Mouse (Mus musculus) liver, adult 2 months (tissue): ENCODE data around the gene Cacna2d3.
A peak's percentile ranks its signal among the peaks of the same experiment; 100 is the strongest.

ENCODE experiments used
- CTCF ChIP-seq: fragments of 200-500 bp; IDR thresholded peaks from 2 replicates; pipeline ENCODE4 v1.5.1; 2011; ENCODE audit warnings: low read depth, low read length, control low read depth
- POLR2A ChIP-seq: fragments of 200-500 bp; IDR thresholded peaks from 2 replicates; pipeline ENCODE4 v1.6.1; 2011; ENCODE audit warnings: low read length, control low read depth; ENCODE audit not compliant: insufficient read depth; ENCODE audit errors: extremely low read depth

- no peak for TF ChIP-seq POLR2A
- TF ChIP-seq CTCF: 0 out of 2 replicates have a peak, but pooled peaks have one; percentile 5
Measured at GRCm38 (mm10) chr14:29027276-29027675, 694.4 kb downstream of the Cacna2d3 start.
